Mouse (Mus musculus): ENCODE measurements around the gene Cdc42bpa. TPM values are rescaled to one million over a fixed set of nuclear protein-coding genes. Genes with fewer than 3 reads are reported as not detected.
"Not testable (repeated sequence)": the region's sequence is repeated elsewhere in the genome, so short reads cannot be mapped to it uniquely, and the experiment has no call there.

The Cdc42bpa gene
- total RNA-seq, 4 experiments from 2014 or later, result 38.6 to 47.9 (median 44.9) TPM

- DNase-seq (ENCODE audit: low spot score), result peak; percentile 13
Measured at GRCm38 (mm10) chr1:179960882-179961698, 818 bp downstream of the Cdc42bpa start.

GRCm38 (mm10) chr1:179961777-179962176 is 1.5 kb downstream of the Cdc42bpa start:
- DNase-seq (ENCODE audit: low spot score), result no peak

- DNase-seq (ENCODE audit: low spot score), result no peak
Measured at GRCm38 (mm10) chr1:179969776-179970428, 9.6 kb downstream of the Cdc42bpa start.

- DNase-seq (ENCODE audit: low spot score), result no peak
Measured at GRCm38 (mm10) chr1:179975021-179975420, 14.7 kb downstream of the Cdc42bpa start.

GRCm38 (mm10) chr1:179975645-179976275 is 15.5 kb downstream of the Cdc42bpa start:
- no peak for DNase-seq (ENCODE audit: low spot score)

- no peak for DNase-seq (ENCODE audit: low spot score)
Measured at GRCm38 (mm10) chr1:179977437-179977836, 17.2 kb downstream of the Cdc42bpa start.

GRCm38 (mm10) chr1:179978742-179979141 is 18.5 kb downstream of the Cdc42bpa start:
- DNase-seq (ENCODE audit: low spot score), result no peak

- no peak for DNase-seq (ENCODE audit: low spot score)
Measured at GRCm38 (mm10) chr1:179981680-179982079, 21.4 kb downstream of the Cdc42bpa start.

- DNase-seq (ENCODE audit: low spot score), result no peak
Measured at GRCm38 (mm10) chr1:179982183-179982582, 21.9 kb downstream of the Cdc42bpa start.

- DNase-seq (ENCODE audit: low spot score), result no peak
Measured at GRCm38 (mm10) chr1:179982933-179983332, 22.7 kb downstream of the Cdc42bpa start.

- no peak for DNase-seq (ENCODE audit: low spot score)
Measured at GRCm38 (mm10) chr1:179984171-179984570, 23.9 kb downstream of the Cdc42bpa start.

GRCm38 (mm10) chr1:179991660-179992235 is 31.5 kb downstream of the Cdc42bpa start:
- no peak for DNase-seq (ENCODE audit: low spot score)

GRCm38 (mm10) chr1:179992255-179992654 is 32.0 kb downstream of the Cdc42bpa start:
- no peak for DNase-seq (ENCODE audit: low spot score)

- DNase-seq (ENCODE audit: low spot score), result no peak
Measured at GRCm38 (mm10) chr1:180008057-180008456, 47.8 kb downstream of the Cdc42bpa start.

- DNase-seq (ENCODE audit: low spot score), result no peak
Measured at GRCm38 (mm10) chr1:180013479-180013878, 53.2 kb downstream of the Cdc42bpa start.

GRCm38 (mm10) chr1:180018218-180018617 is 57.9 kb downstream of the Cdc42bpa start:
- DNase-seq (ENCODE audit: low spot score), result no peak

- peak; percentile 9 for DNase-seq (ENCODE audit: low spot score)
Measured at GRCm38 (mm10) chr1:180021463-180022296, 61.4 kb downstream of the Cdc42bpa start.

GRCm38 (mm10) chr1:180023512-180023911 is 63.2 kb downstream of the Cdc42bpa start:
- no peak for DNase-seq (ENCODE audit: low spot score)

GRCm38 (mm10) chr1:180029863-180030262 is 69.6 kb downstream of the Cdc42bpa start:
- not testable (repeated sequence) for DNase-seq (ENCODE audit: low spot score)

- no peak for DNase-seq (ENCODE audit: low spot score)
Measured at GRCm38 (mm10) chr1:180030631-180031365, 70.5 kb downstream of the Cdc42bpa start.
